Mouse (Mus musculus): ENCODE results near the gene Lhfp. TPM values are rescaled to one million over a fixed set of nuclear protein-coding genes. Genes with fewer than 3 reads are reported as not detected.

Gene Lhfp
- polyA plus RNA-seq, 1 experiment from 2014 or later, result 5.5 TPM

GRCm38 (mm10) chr3:53289589-53290219 lies 248.4 kb downstream of the Lhfp start:
- Histone ChIP-seq H3K27ac (ENCODE audit: low read length) (no peak overlapping the region), H3K4me2 (ENCODE audit: low read depth, low read length) (no peak overlapping the region), H3K4me1 (ENCODE audit: control insufficient read depth, low read depth, low read length) (no peaks in the 10 kb centered on the region), H3K9me3 (replicated peaks; ENCODE audit: control insufficient read depth, low read length) (no peaks in the 10 kb centered on the region), H3K36me3 (ENCODE audit: control insufficient read depth, insufficient read depth) (no peaks in the 10 kb centered on the region), H3K4me3 (ENCODE audit: low read depth, low read length) (no peak overlapping the region), H3K27me3 (ENCODE audit: control insufficient read depth, insufficient read depth, low read depth, low read length) (no peaks in the 10 kb centered on the region), H3K9ac (ENCODE audit: low read depth, low read length) (no peak overlapping the region)
- no peak for ATAC-seq (ENCODE audit: low read depth)
- 74% methylated on average over 14 of the region's 14 CpGs for WGBS (ENCODE audit: insufficient replicate concordance)

- Histone ChIP-seq H3K9ac (ENCODE audit: low read depth, low read length) (no peak overlapping the region), H3K4me3 (ENCODE audit: low read depth, low read length) (no peak overlapping the region), H3K27me3 (ENCODE audit: control insufficient read depth, insufficient read depth, low read depth, low read length) (no peaks in the 10 kb centered on the region), H3K4me2 (ENCODE audit: low read depth, low read length) (no peak overlapping the region), H3K36me3 (ENCODE audit: control insufficient read depth, insufficient read depth) (no peaks in the 10 kb centered on the region), H3K9me3 (replicated peaks; ENCODE audit: control insufficient read depth, low read length) (no peaks in the 10 kb centered on the region), H3K4me1 (ENCODE audit: control insufficient read depth, low read depth, low read length) (no peaks in the 10 kb centered on the region), H3K27ac (ENCODE audit: low read length) (no peak overlapping the region)
- no peak for ATAC-seq (ENCODE audit: low read depth)
- WGBS (ENCODE audit: insufficient replicate concordance), result 79% methylated on average over 3 of the region's 3 CpGs
These were observed 249.9 kb downstream of the Lhfp start for GRCm38 (mm10) chr3:53291185-53291584.

- H3K9ac ChIP-seq (ENCODE audit: low read depth, low read length), result no peak overlapping the region
- ATAC-seq (ENCODE audit: low read depth), result no peak
- no peaks in the 10 kb centered on the region for H3K36me3 ChIP-seq (ENCODE audit: control insufficient read depth, insufficient read depth)
- no peak overlapping the region for H3K27ac ChIP-seq (ENCODE audit: low read length)
- no peak overlapping the region for H3K4me2 ChIP-seq (ENCODE audit: low read depth, low read length)
- no peaks in the 10 kb centered on the region for H3K9me3 ChIP-seq (replicated peaks; ENCODE audit: control insufficient read depth, low read length)
- H3K27me3 ChIP-seq (ENCODE audit: control insufficient read depth, insufficient read depth, low read depth, low read length), result no peaks in the 10 kb centered on the region
- WGBS (ENCODE audit: insufficient replicate concordance), result 58% methylated on average over 1 of the region's 1 CpGs
- H3K4me3 ChIP-seq (ENCODE audit: low read depth, low read length), result no peak overlapping the region
- no peaks in the 10 kb centered on the region for H3K4me1 ChIP-seq (ENCODE audit: control insufficient read depth, low read depth, low read length)
These were observed 250.6 kb downstream of the Lhfp start for GRCm38 (mm10) chr3:53291945-53292344.

- ATAC-seq (ENCODE audit: low read depth), result no peak
- H3K9me3 ChIP-seq (replicated peaks; ENCODE audit: control insufficient read depth, low read length), result no peaks in the 10 kb centered on the region
- WGBS (ENCODE audit: insufficient replicate concordance), result 53% methylated on average over 3 of the region's 3 CpGs
- no peak overlapping the region for H3K4me3 ChIP-seq (ENCODE audit: low read depth, low read length)
- no peak overlapping the region for H3K9ac ChIP-seq (ENCODE audit: low read depth, low read length)
- H3K36me3 ChIP-seq (ENCODE audit: control insufficient read depth, insufficient read depth), result no peaks in the 10 kb centered on the region
- H3K27me3 ChIP-seq (ENCODE audit: control insufficient read depth, insufficient read depth, low read depth, low read length), result no peaks in the 10 kb centered on the region
- H3K27ac ChIP-seq (ENCODE audit: low read length), result no peak overlapping the region
- no peaks in the 10 kb centered on the region for H3K4me1 ChIP-seq (ENCODE audit: control insufficient read depth, low read depth, low read length)
- H3K4me2 ChIP-seq (ENCODE audit: low read depth, low read length), result no peak overlapping the region
These were observed 251.1 kb downstream of the Lhfp start for GRCm38 (mm10) chr3:53292474-53292873.

- WGBS (ENCODE audit: insufficient replicate concordance), result 73% methylated on average over 4 of the region's 4 CpGs
- no peaks in the 10 kb centered on the region for H3K27me3 ChIP-seq (ENCODE audit: control insufficient read depth, insufficient read depth, low read depth, low read length)
- H3K9me3 ChIP-seq (replicated peaks; ENCODE audit: control insufficient read depth, low read length), result no peaks in the 10 kb centered on the region
- no peaks in the 10 kb centered on the region for H3K4me1 ChIP-seq (ENCODE audit: control insufficient read depth, low read depth, low read length)
- no peak overlapping the region for H3K9ac ChIP-seq (ENCODE audit: low read depth, low read length)
- no peak overlapping the region for H3K4me2 ChIP-seq (ENCODE audit: low read depth, low read length)
- no peak overlapping the region for H3K4me3 ChIP-seq (ENCODE audit: low read depth, low read length)
- no peak overlapping the region for H3K27ac ChIP-seq (ENCODE audit: low read length)
- ATAC-seq (ENCODE audit: low read depth), result no peak
- H3K36me3 ChIP-seq (ENCODE audit: control insufficient read depth, insufficient read depth), result no peaks in the 10 kb centered on the region
These were observed 251.7 kb downstream of the Lhfp start for GRCm38 (mm10) chr3:53292979-53293378.

- no peaks in the 10 kb centered on the region for H3K27me3 ChIP-seq (ENCODE audit: control insufficient read depth, insufficient read depth, low read depth, low read length)
These were observed 252.6 kb downstream of the Lhfp start for GRCm38 (mm10) chr3:53293901-53294433.

GRCm38 (mm10) chr3:53294855-53295254 lies 253.5 kb downstream of the Lhfp start:
- H3K4me1 ChIP-seq (ENCODE audit: control insufficient read depth, low read depth, low read length), result no peaks in the 10 kb centered on the region
- no peaks in the 10 kb centered on the region for H3K36me3 ChIP-seq (ENCODE audit: control insufficient read depth, insufficient read depth)
- H3K4me3 ChIP-seq (ENCODE audit: low read depth, low read length), result no peak overlapping the region
- no peak overlapping the region for H3K27ac ChIP-seq (ENCODE audit: low read length)
- no peaks in the 10 kb centered on the region for H3K27me3 ChIP-seq (ENCODE audit: control insufficient read depth, insufficient read depth, low read depth, low read length)
- no peak overlapping the region for H3K4me2 ChIP-seq (ENCODE audit: low read depth, low read length)
- no peaks in the 10 kb centered on the region for H3K9me3 ChIP-seq (replicated peaks; ENCODE audit: control insufficient read depth, low read length)
- H3K9ac ChIP-seq (ENCODE audit: low read depth, low read length), result no peak overlapping the region
- ATAC-seq (ENCODE audit: low read depth), result no peak
- WGBS (ENCODE audit: insufficient replicate concordance), result 69% methylated on average over 6 of the region's 6 CpGs

More at GRCm38 (mm10) chr3:53293901-53294433, 252.6 kb downstream of the Lhfp start:
- no peak overlapping the region for H3K9ac ChIP-seq (ENCODE audit: low read depth, low read length)
- H3K4me3 ChIP-seq (ENCODE audit: low read depth, low read length), result no peak overlapping the region
- no peaks in the 10 kb centered on the region for H3K36me3 ChIP-seq (ENCODE audit: control insufficient read depth, insufficient read depth)
- no peaks in the 10 kb centered on the region for H3K9me3 ChIP-seq (replicated peaks; ENCODE audit: control insufficient read depth, low read length)
- ATAC-seq (ENCODE audit: low read depth), result no peak
- H3K4me2 ChIP-seq (ENCODE audit: low read depth, low read length), result no peak overlapping the region
- H3K4me1 ChIP-seq (ENCODE audit: control insufficient read depth, low read depth, low read length), result no peaks in the 10 kb centered on the region
- 47% methylated on average over 4 of the region's 4 CpGs for WGBS (ENCODE audit: insufficient replicate concordance)
- H3K27ac ChIP-seq (ENCODE audit: low read length), result no peak overlapping the region

GRCm38 (mm10) chr3:53301866-53302265 lies 260.5 kb downstream of the Lhfp start:
- Histone ChIP-seq H3K4me3 (ENCODE audit: low read depth, low read length) (no peak overlapping the region), H3K36me3 (ENCODE audit: control insufficient read depth, insufficient read depth) (no peaks in the 10 kb centered on the region), H3K9me3 (replicated peaks; ENCODE audit: control insufficient read depth, low read length) (no peaks in the 10 kb centered on the region), H3K9ac (ENCODE audit: low read depth, low read length) (no peak overlapping the region), H3K27me3 (ENCODE audit: control insufficient read depth, insufficient read depth, low read depth, low read length) (no peaks in the 10 kb centered on the region), H3K4me2 (ENCODE audit: low read depth, low read length) (no peak overlapping the region), H3K4me1 (ENCODE audit: control insufficient read depth, low read depth, low read length) (no peaks in the 10 kb centered on the region), H3K27ac (ENCODE audit: low read length) (no peak overlapping the region)
- WGBS (ENCODE audit: insufficient replicate concordance), result 58% methylated on average over 5 of the region's 5 CpGs
- ATAC-seq (ENCODE audit: low read depth), result no peak

GRCm38 (mm10) chr3:53304123-53304900 lies 263.0 kb downstream of the Lhfp start:
- H3K4me3 ChIP-seq (ENCODE audit: low read depth, low read length), result no peak overlapping the region
- H3K9me3 ChIP-seq (replicated peaks; ENCODE audit: control insufficient read depth, low read length), result no peaks in the 10 kb centered on the region
- no peak for ATAC-seq (ENCODE audit: low read depth)
- no peaks in the 10 kb centered on the region for H3K4me1 ChIP-seq (ENCODE audit: control insufficient read depth, low read depth, low read length)
- no peak overlapping the region for H3K9ac ChIP-seq (ENCODE audit: low read depth, low read length)
- H3K4me2 ChIP-seq (ENCODE audit: low read depth, low read length), result no peak overlapping the region
- 65% methylated on average over 4 of the region's 4 CpGs for WGBS (ENCODE audit: insufficient replicate concordance)
- H3K27me3 ChIP-seq (ENCODE audit: control insufficient read depth, insufficient read depth, low read depth, low read length), result no peaks in the 10 kb centered on the region
- H3K27ac ChIP-seq (ENCODE audit: low read length), result no peak overlapping the region
- no peaks in the 10 kb centered on the region for H3K36me3 ChIP-seq (ENCODE audit: control insufficient read depth, insufficient read depth)
